Mouse (Mus musculus) limb, embryonic 13.5 days (tissue): ENCODE results near the gene Itga10. TPM values are rescaled to one million over a fixed set of nuclear protein-coding genes. Genes with fewer than 3 reads are reported as not detected.
"Not testable (repeated sequence)": the region's sequence is repeated elsewhere in the genome, so short reads cannot be mapped to it uniquely, and the experiment has no call there.

Source experiments
- ATAC-seq: fragments of 200-750 bp; cut with Nextera tagmentation; 2 replicates; pipeline ENCODE4 v1.8.0; 2017; ENCODE audit warnings: low read depth, moderate number of reproducible peaks, moderate TSS enrichment; ENCODE audit not compliant: low FRiP score
- H3K27ac ChIP-seq: fragments of 300-500 bp; sonication (generic); 2 replicates; pipeline ENCODE4 v1.5.1; 2015; ENCODE audit warnings: inconsistent platforms, mild to moderate bottlenecking, moderate library complexity
- H3K27me3 ChIP-seq: fragments of 300-500 bp; sonication (generic); 2 replicates; pipeline ENCODE4 v1.6.1; 2015; ENCODE audit warnings: mild to moderate bottlenecking, inconsistent platforms
- H3K36me3 ChIP-seq: fragments of 300-500 bp; sonication (generic); 2 replicates; pipeline ENCODE4 v1.6.1; 2015; ENCODE audit warnings: inconsistent platforms, mild to moderate bottlenecking, moderate library complexity
- H3K4me1 ChIP-seq: fragments of 300-500 bp; sonication (generic); 2 replicates; pipeline ENCODE4 v1.6.1; 2015; ENCODE audit warnings: inconsistent platforms
- H3K4me2 ChIP-seq: fragments of 300-500 bp; sonication (generic); replicated peaks from 2 replicates; pipeline ENCODE4 v1.6.1; 2015; ENCODE audit warnings: inconsistent platforms, mild to moderate bottlenecking, moderate library complexity
- H3K4me3 ChIP-seq: fragments of 300-500 bp; sonication (generic); 2 replicates; pipeline ENCODE4 v1.5.1; 2015; ENCODE audit warnings: moderate library complexity, mild to moderate bottlenecking, inconsistent platforms
- H3K9ac ChIP-seq: fragments of 300-500 bp; sonication (generic); 2 replicates; pipeline ENCODE4 v1.6.1; 2015; ENCODE audit warnings: mild to moderate bottlenecking, inconsistent platforms
- H3K9me3 ChIP-seq: fragments of 300-500 bp; sonication (generic); 2 replicates; pipeline ENCODE4 v1.6.1; 2016; ENCODE audit warnings: inconsistent platforms
- WGBS: fragments of 180-500 bp; shearing (Covaris S2); methylation state at CpG from one replicate; pipeline ENCODE4 v1.1.7; 2015; 5-methylcytosine and 5-hydroxymethylcytosine counted together
- polyA plus RNA-seq: library from polyadenylated mRNA; unstranded; fragments of >200 nt; fragmentation: Nextera tagmentation; extraction: Ambion mirVana; gene quantifications from 2 replicates; pipeline ENCODE4 v1.2.1, GENCODE M21; 2015

The Itga10 gene
- polyA plus RNA-seq, 1 experiment from 2014 or later: 3.1 TPM

DNA sequence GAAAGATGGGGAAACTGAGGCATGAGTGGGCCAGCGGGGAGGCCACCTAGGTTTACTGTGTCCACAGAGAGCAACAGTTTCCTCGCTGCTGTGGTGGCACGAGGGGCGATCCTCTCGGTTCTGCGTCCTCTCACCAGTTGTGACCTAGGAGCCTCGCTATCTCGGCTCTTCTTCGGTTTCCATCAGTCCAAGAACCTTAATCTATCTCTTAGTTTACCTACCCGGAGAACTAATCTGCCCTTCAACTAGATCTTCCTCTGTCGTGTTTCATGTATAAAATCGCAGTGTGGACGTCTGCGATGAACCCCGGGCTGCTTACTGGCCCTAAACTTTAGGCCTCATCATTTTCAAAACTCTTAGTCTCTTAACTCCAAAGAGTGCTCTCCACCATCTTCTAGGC lies 9.5 kb upstream of the Itga10 start:
- H3K4me3 ChIP-seq: peak overlapping the region; percentile 93
- peaks cover 4% of the 10 kb centered on the region; the same call in 1 of the 2 replicates for H3K9me3 ChIP-seq
- ATAC-seq: no peak
- H3K4me2 ChIP-seq: peak overlapping the region; percentile 76
- peaks cover 29% of the 10 kb centered on the region for H3K4me1 ChIP-seq
- WGBS: 10% methylated on average over 15 of the region's 15 CpGs
- peak overlapping the region; percentile 81 for H3K27ac ChIP-seq
- peak overlapping the region; percentile 96 for H3K9ac ChIP-seq
- no peaks in the 10 kb centered on the region for H3K27me3 ChIP-seq
- peaks cover 58% of the 10 kb centered on the region for H3K36me3 ChIP-seq

DNA sequence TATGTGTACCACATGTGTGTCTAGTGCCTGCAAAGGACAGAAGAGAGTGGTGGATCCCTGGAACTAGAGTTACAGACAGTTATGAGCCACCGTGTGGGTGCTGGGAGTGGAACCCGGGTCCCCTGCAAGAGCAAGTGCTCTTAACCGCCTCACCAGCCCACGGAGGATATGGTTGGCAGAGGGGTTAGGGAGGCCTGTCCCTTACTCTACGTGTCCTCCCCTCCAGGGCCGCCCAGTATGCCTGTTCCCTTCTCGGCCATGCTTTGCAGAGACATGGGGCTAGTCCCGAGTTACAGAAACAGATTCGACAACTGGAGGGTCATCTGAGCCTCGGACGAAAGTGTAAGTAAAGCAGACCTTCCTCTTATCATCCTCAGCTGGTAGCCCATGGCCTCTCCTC lies 8.9 kb upstream of the Itga10 start:
- 61% methylated on average over 11 of the region's 11 CpGs for WGBS
- Histone ChIP-seq H3K27me3 (no peaks in the 10 kb centered on the region), H3K9ac (peak overlapping the region; percentile 96), H3K4me3 (peak overlapping the region; percentile 93), H3K4me1 (peaks cover 24% of the 10 kb centered on the region), H3K9me3 (peaks cover 4% of the 10 kb centered on the region; the same call in 1 of the 2 replicates), H3K4me2 (peak overlapping the region; percentile 76), H3K36me3 (peaks cover 58% of the 10 kb centered on the region), H3K27ac (no peak overlapping the region; the same call in 1 of the 2 replicates)
- ATAC-seq: no peak

DNA sequence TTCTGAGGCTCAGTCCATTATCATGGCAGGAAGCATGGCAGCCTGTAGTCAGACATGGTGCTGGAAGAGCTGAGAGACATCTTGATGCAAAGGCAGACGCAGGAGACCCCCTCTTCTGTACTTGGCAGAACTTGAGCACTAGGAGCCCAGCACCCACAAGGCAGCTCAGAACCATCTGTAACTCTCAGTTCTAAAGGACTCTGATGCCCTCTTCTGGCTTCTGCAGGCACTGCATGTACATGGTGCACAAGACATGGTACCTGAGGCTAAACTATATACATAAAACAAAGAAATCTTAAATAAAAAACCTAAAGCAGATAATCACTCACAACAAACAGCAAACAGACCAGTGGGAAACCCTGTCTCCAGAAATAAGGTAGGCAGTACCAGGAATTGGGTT lies 6.2 kb upstream of the Itga10 start:
- no peaks in the 10 kb centered on the region for H3K27me3 ChIP-seq
- peaks cover 24% of the 10 kb centered on the region for H3K4me1 ChIP-seq
- 85% methylated on average over 1 of the region's 1 CpGs for WGBS
- H3K4me3 ChIP-seq: no peak overlapping the region
- no peak overlapping the region for H3K27ac ChIP-seq
- no peak for ATAC-seq
- H3K9ac ChIP-seq: no peak overlapping the region
- H3K9me3 ChIP-seq: peaks cover 4% of the 10 kb centered on the region; the same call in 1 of the 2 replicates
- H3K36me3 ChIP-seq: peaks cover 59% of the 10 kb centered on the region
- no peak overlapping the region for H3K4me2 ChIP-seq

DNA sequence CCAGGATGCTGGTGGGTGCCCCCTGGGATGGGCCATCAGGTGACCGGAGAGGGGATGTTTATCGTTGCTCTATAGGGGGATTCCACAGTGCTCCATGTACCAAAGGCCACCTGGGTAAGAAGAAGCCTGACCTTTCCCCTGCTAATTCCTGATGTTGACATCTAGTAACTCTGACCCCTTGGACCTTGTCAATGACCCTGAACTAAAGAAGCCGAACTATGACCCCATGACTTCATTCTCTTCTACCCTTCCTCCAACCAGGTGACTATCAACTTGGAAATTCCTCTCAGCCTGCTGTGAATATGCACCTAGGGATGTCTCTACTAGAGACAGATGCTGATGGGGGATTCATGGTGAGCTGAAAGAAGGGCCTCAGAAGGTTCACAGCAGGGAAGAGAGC lies 2.0 kb downstream of the Itga10 start:
- WGBS: 80% methylated on average over 3 of the region's 3 CpGs
- H3K36me3 ChIP-seq: peaks cover 35% of the 10 kb centered on the region

DNA sequence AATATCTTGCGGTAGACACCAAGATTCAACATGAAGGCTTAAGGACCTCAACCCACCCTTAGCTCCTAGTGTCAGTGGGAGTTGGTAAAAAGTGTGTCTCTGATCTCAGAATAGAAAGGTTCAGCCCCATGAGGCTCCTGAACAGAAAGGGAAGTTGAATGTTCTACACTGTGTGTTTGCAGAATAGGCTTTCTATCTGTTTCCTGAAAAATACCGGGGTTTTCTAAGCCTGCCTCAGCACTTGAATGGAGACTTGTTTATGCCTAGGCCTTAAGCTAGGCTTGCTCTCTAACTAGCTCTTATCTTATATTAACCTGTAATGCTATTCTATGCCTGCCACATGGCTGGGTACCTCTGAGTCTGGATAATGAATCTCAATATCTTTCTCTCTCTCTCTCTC lies 15.5 kb downstream of the Itga10 start:
- peaks cover 19% of the 10 kb centered on the region for H3K36me3 ChIP-seq
- no peaks in the 10 kb centered on the region for H3K27me3 ChIP-seq
- H3K9ac ChIP-seq: no peak overlapping the region
- H3K9me3 ChIP-seq: no peaks in the 10 kb centered on the region
- no peak overlapping the region for H3K4me3 ChIP-seq
- H3K27ac ChIP-seq: no peak overlapping the region
- no peak for ATAC-seq
- peaks cover 16% of the 10 kb centered on the region for H3K4me1 ChIP-seq
- 88% methylated on average over 2 of the region's 2 CpGs for WGBS
- H3K4me2 ChIP-seq: no peak overlapping the region

More for the DNA sequence above, 2.0 kb downstream of the Itga10 start:
- Histone ChIP-seq H3K4me3 (no peak overlapping the region), H3K9me3 (no peaks in the 10 kb centered on the region), H3K9ac (no peak overlapping the region), H3K4me1 (peaks cover 3% of the 10 kb centered on the region; the same call in 1 of the 2 replicates), H3K27me3 (no peaks in the 10 kb centered on the region), H3K27ac (no peak overlapping the region), H3K4me2 (no peak overlapping the region)
- no peak for ATAC-seq

DNA sequence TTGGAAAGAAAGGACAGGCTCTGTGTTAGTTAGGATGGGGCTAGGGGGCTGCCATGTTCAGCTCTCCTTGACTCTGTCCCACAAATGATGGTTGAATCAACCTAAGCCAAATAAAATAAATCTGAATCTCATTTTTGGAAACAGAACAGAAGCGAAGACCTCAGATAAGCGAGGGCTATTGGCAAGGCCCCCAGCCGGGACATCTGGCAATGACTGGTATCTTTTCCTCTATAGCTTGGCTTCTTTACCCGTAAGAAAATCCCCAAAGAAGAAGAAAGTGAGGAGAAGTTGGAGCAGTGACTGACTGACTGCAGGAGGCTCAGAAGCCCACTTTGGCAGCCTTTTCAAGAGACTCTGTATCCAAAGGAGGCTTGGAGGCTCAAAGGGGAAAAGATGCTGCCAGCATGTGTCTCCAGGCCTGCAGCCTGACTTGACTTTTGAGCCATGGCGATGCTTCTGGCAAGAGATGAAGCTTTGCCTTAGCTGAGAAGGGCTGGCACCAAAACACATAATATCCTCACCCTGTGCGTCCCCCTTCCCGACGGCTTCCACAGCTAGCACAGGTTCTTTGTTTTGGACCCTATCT lies 17.4 kb downstream of the Itga10 start:
- WGBS: 42% methylated on average over 8 of the region's 8 CpGs
- Histone ChIP-seq H3K27me3 (no peaks in the 10 kb centered on the region), H3K9me3 (no peaks in the 10 kb centered on the region), H3K4me3 (peak overlapping the region; percentile 31), H3K9ac (peak overlapping the region; percentile 50; the same call in 1 of the 2 replicates), H3K4me2 (peak overlapping the region; percentile 63), H3K27ac (peak overlapping the region; percentile 86), H3K4me1 (peaks cover 16% of the 10 kb centered on the region), H3K36me3 (peaks cover 6% of the 10 kb centered on the region; the same call in 1 of the 2 replicates)
- ATAC-seq: no peak; the same call in 1 of the 2 replicates

DNA sequence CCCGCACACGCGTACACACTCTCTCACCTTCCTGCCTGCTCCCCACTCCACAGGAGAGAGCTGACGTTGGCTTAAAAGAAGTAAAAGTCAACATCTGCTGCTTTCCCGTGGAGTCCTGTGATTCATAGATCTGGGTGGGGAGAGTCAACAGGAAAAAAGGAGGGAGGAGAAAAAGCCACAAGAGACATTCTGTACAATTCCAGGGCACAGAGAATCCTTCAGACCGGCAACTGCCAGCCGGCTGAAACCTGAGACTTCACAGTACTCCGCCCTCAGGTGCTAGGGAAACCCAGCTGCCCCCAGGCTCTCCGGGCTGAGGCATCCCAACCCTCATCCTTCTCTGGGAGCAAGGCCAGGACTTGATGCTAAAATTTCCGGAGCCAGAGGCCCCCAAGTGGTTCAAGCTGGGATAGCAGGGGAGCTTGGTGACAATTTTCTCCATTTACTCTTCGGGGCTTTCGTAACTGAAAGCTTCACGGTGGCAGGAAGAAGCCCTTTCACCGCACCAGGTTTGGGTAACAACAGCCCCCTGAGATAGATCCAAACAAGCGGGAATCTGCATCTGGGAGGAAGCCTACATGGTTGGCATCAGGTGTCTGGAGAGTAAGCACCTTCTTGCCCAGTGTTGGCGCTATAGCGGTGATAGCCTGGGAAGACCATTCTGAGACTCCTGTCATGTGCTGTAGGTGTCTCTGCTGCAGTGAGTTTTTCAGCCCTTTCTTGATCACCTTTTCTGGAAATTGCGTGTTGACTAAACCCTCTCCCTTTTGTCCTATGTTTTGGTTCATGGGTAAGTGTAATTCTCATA lies 18.3 kb downstream of the Itga10 start:
- H3K9ac ChIP-seq: no peak overlapping the region; the same call in 1 of the 2 replicates
- H3K27me3 ChIP-seq: no peaks in the 10 kb centered on the region

DNA sequence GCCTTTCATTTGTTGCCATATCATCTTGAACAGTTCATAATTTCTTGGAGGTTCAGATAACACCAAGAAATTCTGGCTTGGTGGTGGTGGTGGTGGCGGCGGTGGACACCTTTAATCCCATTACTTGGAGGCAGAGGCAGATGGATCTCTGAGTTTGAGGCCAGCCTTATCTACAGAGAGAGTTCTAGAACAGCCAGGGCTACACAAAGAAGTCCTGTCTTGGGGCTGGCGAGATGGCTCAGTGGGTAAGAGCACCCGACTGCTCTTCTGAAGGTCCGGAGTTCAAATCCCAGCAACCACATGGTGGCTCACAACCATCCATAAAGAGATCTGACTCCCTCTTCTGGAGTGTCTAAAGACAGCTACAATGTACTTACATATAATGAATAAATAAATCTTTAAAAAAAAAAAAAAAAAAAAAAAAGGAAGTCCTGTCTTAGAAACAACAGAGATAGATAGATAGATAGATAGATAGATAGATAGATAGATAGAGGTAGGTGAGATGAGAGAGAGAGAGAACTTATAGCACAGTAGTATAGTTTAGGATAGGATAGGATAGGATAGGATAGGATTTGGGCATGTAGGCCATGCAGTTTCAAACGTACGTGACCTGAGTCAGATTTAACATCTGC lies 20.5 kb downstream of the Itga10 start:
- H3K36me3 ChIP-seq, H3K4me2 ChIP-seq, H3K27me3 ChIP-seq, H3K9me3 ChIP-seq, H3K9ac ChIP-seq, ATAC-seq, H3K4me3 ChIP-seq, H3K27ac ChIP-seq: not testable (repeated sequence)
- H3K4me1 ChIP-seq: peaks cover 20% of the 10 kb centered on the region
- 89% methylated on average over 7 of the region's 7 CpGs for WGBS

More for the DNA sequence above, 18.3 kb downstream of the Itga10 start:
- peak overlapping the region; percentile 86 for H3K27ac ChIP-seq
- peaks cover 16% of the 10 kb centered on the region for H3K4me1 ChIP-seq
- peak overlapping the region; percentile 63 for H3K4me2 ChIP-seq
- no peaks in the 10 kb centered on the region for H3K9me3 ChIP-seq
- WGBS: 6% methylated on average over 17 of the region's 18 CpGs
- peak overlapping the region; percentile 31 for H3K4me3 ChIP-seq
- H3K36me3 ChIP-seq: peaks cover 3% of the 10 kb centered on the region; the same call in 1 of the 2 replicates
- ATAC-seq: peak; percentile 92

DNA sequence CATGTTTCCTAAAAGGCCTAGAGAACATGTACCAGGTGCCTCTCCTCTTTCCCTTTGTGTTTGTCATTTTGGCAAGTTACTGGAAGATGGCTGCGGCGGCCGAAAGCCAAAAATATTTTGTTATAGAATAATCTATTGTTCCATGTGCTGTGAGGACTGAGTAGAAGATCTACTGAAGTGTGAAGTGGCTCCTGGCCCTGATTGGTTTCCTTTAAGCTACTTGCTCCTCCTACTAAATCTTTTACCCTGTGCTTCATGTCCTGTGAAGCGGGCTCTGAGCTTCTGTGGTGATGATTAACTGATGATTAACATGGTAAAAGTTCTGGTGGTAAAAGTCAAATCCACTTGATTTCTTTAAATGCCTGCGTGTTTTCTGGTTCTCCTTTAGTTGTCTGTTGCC lies 21.5 kb downstream of the Itga10 start:
- H3K9me3 ChIP-seq: no peaks in the 10 kb centered on the region
- no peak overlapping the region for H3K4me3 ChIP-seq
- H3K4me1 ChIP-seq: peaks cover 20% of the 10 kb centered on the region
- ATAC-seq: no peak
- no peaks in the 10 kb centered on the region for H3K36me3 ChIP-seq
- H3K4me2 ChIP-seq: no peak overlapping the region
- 92% methylated on average over 5 of the region's 5 CpGs for WGBS
- H3K27me3 ChIP-seq: peaks cover 10% of the 10 kb centered on the region
- H3K9ac ChIP-seq: no peak overlapping the region
- H3K27ac ChIP-seq: no peak overlapping the region

DNA sequence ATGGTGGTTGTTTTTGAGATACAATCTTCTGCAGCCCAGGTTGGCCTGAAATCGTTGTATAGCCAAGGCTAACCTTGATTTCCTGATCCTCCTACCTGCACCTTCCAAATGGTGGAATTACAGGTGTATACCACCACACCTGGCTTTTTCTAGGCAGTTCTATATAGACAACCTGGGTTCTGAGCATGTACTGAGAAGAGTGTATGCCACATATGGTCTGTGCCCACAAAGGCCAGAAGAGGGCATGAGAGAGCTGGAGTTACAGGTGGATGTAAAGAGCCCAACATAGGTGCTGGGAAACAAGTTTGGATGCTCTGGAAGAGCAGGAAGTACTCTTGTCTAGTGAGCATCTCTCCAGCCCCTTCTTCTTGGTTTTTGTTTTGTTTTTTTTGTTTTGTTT lies 21.9 kb downstream of the Itga10 start:
- H3K36me3 ChIP-seq: no peaks in the 10 kb centered on the region
- no peak overlapping the region for H3K4me2 ChIP-seq
- peaks cover 19% of the 10 kb centered on the region for H3K4me1 ChIP-seq
- WGBS: 36% methylated on average over 1 of the region's 1 CpGs
- H3K9me3 ChIP-seq: no peaks in the 10 kb centered on the region
- ATAC-seq: no peak
- H3K4me3 ChIP-seq: no peak overlapping the region
- H3K27ac ChIP-seq: no peak overlapping the region
- peaks cover 10% of the 10 kb centered on the region for H3K27me3 ChIP-seq
- H3K9ac ChIP-seq: no peak overlapping the region

DNA sequence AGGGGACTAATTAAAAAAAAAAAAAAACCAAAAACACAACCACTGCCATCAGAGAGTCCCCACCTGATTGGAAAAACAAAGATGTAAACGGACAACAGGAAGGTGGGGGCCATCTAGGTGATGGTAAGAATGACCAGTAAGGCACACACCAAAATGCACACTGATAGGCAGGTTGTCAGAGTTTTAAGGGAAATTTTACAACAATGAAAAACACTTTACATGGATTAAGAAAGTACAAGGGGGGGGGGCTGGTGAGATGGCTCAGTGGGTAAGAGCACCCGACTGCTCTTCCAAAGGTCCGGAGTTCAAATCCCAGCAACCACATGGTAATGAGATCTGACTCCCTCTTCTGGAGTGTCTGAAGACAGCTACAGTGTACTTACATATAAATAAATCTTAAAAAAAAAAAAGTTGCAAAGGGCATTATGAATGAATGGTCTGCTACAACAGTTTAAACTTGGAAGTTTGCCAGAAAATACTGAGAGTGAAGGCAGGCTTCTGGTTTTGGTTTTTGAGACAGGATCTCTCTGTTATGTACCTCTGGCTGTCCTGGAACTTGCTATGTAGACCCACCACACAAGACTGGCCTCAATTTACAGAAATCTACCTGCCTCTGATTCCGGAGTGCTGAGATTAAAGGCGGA lies 23.2 kb downstream of the Itga10 start:
- no peak overlapping the region for H3K9ac ChIP-seq

More for the DNA sequence above, 23.2 kb downstream of the Itga10 start:
- no peak overlapping the region for H3K4me3 ChIP-seq
- no peak overlapping the region for H3K27ac ChIP-seq
- WGBS: 95% methylated on average over 5 of the region's 5 CpGs
- no peak overlapping the region for H3K4me2 ChIP-seq
- no peak for ATAC-seq
- H3K9me3 ChIP-seq: no peaks in the 10 kb centered on the region
- peaks cover 11% of the 10 kb centered on the region for H3K4me1 ChIP-seq
- no peaks in the 10 kb centered on the region for H3K36me3 ChIP-seq
- H3K27me3 ChIP-seq: peaks cover 10% of the 10 kb centered on the region
